Mouse (Mus musculus): ENCODE results near the gene Il27ra.

DNA sequence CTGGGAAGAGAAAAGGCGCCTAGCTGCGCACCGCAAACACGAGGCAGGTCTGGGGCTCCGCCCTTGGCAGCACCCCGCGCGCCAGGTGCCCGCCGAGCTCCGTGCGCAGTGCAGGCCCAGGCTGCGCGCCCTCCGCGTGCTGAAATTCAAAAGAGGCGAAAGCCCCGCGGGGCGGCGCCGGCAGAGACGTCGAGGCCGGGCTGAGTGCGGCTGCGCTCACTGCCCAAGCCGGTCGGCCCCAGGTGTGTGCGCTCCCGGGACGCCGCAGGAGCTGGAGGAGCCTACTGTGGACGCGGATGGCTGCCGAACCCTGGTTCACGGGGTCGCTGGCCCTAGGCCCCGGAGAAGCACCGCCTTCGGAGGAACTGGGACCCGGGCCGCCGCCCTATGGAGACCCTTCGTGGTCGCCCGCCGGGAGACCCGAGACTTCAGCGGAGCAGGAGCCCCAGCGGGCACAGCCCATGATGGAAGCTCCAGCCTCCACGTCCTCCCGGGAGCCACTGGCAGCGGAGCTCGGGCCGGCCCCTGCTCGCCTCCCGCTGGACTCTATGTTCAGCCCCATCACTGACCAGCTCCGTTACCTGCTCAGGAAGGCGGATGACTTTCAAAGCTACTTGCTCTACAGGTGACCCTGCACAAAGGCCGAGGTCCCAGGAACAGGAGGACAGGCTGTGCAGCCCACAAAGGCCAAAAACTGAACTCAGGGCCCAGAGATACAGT lies 40.9 kb downstream of the Il27ra start, which contains the start of gene 1700067K01Rik:
- no peak for TF ChIP-seq CTCF (IDR thresholded peaks at IDR 0.05; ENCODE audit: low read depth)
- TF ChIP-seq EP300 (IDR thresholded peaks at IDR 0.05; ENCODE audit: low read depth) = no peak
